13 mouse cellular contexts compared by ENCODE assay signal in genomic region chr7:112132005-112132404, GRCm38 (mm10). TPM values are rescaled to one million over a fixed set of nuclear protein-coding genes. Genes with fewer than 3 reads are reported as not detected.
A peak's percentile ranks its signal among the peaks of the same experiment; 100 is the strongest.
DNase-seq lines count a peak whose midpoint lies in the region; ATAC-seq and TF ChIP-seq lines count a peak whose summit lies in the region.
"Had no signal": no experiment of that assay in that cellular context is flagged by ENCODE, and none has a peak within 500 bp of the region (broad histone marks: within the 10 kb centered on the region; RNA-seq: fewer than 3 reads in every experiment).

No protein-coding gene starts in this region.

- TF ChIP-seq POLR2A in limb, embryonic 14.5 days (IDR thresholded peaks at IDR 0.05; ENCODE audit: borderline replicate concordance, extremely low read depth, insufficient read depth, insufficient read length), result no peak

- no peaks in the 10 kb centered on the region for H3K9me3 ChIP-seq in kidney, embryonic 16.5 days (ENCODE audit: low read length)
- H3K9me3 ChIP-seq in kidney, embryonic 14.5 days (ENCODE audit: control insufficient read depth, low read length), result no peaks in the 10 kb centered on the region
- no peaks in the 10 kb centered on the region for H3K9me3 ChIP-seq in embryonic facial prominence, embryonic 15.5 days (replicated peaks)
- no peaks in the 10 kb centered on the region for H3K9me3 ChIP-seq in limb, embryonic 14.5 days (ENCODE audit: control insufficient read depth, low read length)
- H3K9me3 ChIP-seq: heart, embryonic 15.5 days; midbrain, embryonic 12.5 days had no signal

- H3K9ac ChIP-seq in kidney, embryonic 16.5 days (replicated peaks; ENCODE audit: low read length), result no peak overlapping the region
- H3K9ac ChIP-seq in kidney, embryonic 14.5 days (ENCODE audit: low read depth, low read length), result no peak overlapping the region
- no peak overlapping the region for H3K9ac ChIP-seq in embryonic facial prominence, embryonic 15.5 days
- H3K9ac ChIP-seq in limb, embryonic 14.5 days (ENCODE audit: low read depth, low read length, severe bottlenecking), result no peak overlapping the region
- H3K9ac ChIP-seq: heart, embryonic 15.5 days; midbrain, embryonic 12.5 days had no signal

- ATAC-seq in kidney, embryonic 16.5 days (ENCODE audit: low FRiP score, low TSS enrichment), result no peak
- ATAC-seq in kidney, embryonic 14.5 days (ENCODE audit: low FRiP score, low TSS enrichment), result no peak
- ATAC-seq in embryonic facial prominence, embryonic 15.5 days (ENCODE audit: insufficient number of reproducible peaks, low FRiP score, low TSS enrichment, low read depth), result 0 out of 2 replicates have a peak, but pooled peaks have one; percentile 12
- ATAC-seq in limb, embryonic 14.5 days (ENCODE audit: low FRiP score, low read depth), result no peak

- H3K27me3 ChIP-seq in kidney, embryonic 16.5 days (ENCODE audit: insufficient read depth, low read length), result no peaks in the 10 kb centered on the region
- H3K27me3 ChIP-seq in kidney, embryonic 14.5 days (ENCODE audit: control insufficient read depth, insufficient read depth, low read length), result no peaks in the 10 kb centered on the region
- H3K27me3 ChIP-seq in embryonic facial prominence, embryonic 15.5 days, result no peaks in the 10 kb centered on the region
- no peaks in the 10 kb centered on the region for H3K27me3 ChIP-seq in limb, embryonic 14.5 days (ENCODE audit: control insufficient read depth, insufficient read depth, low read length)
- H3K27me3 ChIP-seq: heart, embryonic 15.5 days; midbrain, embryonic 12.5 days had no signal

- H3K4me1 ChIP-seq in kidney, embryonic 16.5 days (ENCODE audit: insufficient read depth, low read length), result no peaks in the 10 kb centered on the region
- H3K4me1 ChIP-seq in kidney, embryonic 14.5 days (ENCODE audit: control insufficient read depth, insufficient read depth, low read length), result 0 out of 2 replicates have a peak, but pooled peaks cover 5% of the 10 kb centered on the region
- peaks cover 37% of the 10 kb centered on the region for H3K4me1 ChIP-seq in embryonic facial prominence, embryonic 15.5 days
- peaks cover 18% of the 10 kb centered on the region for H3K4me1 ChIP-seq in limb, embryonic 14.5 days (ENCODE audit: control insufficient read depth, insufficient read depth, low read length)
- H3K4me1 ChIP-seq: midbrain, embryonic 12.5 days had no signal

- DNase-seq in Muller cell, postnatal 12 days (ENCODE audit: inconsistent ontology term), result peak; percentile 86
- DNase-seq in limb, embryonic 14.5 days (ENCODE audit: low spot score), result peak; percentile 63
- no peak for DNase-seq in lung, postnatal 36 days
- no peak for DNase-seq in cerebellum, adult 9-11 months
- DNase-seq: cerebellum, postnatal 36 days; kidney, adult 8-10 months; lung, adult 18-20 months; lung, postnatal 4 days had no signal

- no peak overlapping the region for H3K4me2 ChIP-seq in kidney, embryonic 16.5 days (replicated peaks; ENCODE audit: low read depth, low read length)
- no peak overlapping the region for H3K4me2 ChIP-seq in kidney, embryonic 14.5 days (replicated peaks; ENCODE audit: low read depth, low read length)
- no peak overlapping the region for H3K4me2 ChIP-seq in embryonic facial prominence, embryonic 15.5 days (replicated peaks)
- no peak overlapping the region for H3K4me2 ChIP-seq in limb, embryonic 14.5 days (replicated peaks; ENCODE audit: low read depth, low read length, severe bottlenecking)
- H3K4me2 ChIP-seq: heart, embryonic 15.5 days; midbrain, embryonic 12.5 days had no signal

- no peak overlapping the region for H3K4me3 ChIP-seq in kidney, embryonic 16.5 days (ENCODE audit: low read length)
- no peak overlapping the region for H3K4me3 ChIP-seq in kidney, embryonic 14.5 days (ENCODE audit: low read length)
- H3K4me3 ChIP-seq in embryonic facial prominence, embryonic 15.5 days (replicated peaks), result no peak overlapping the region
- no peak overlapping the region for H3K4me3 ChIP-seq in limb, embryonic 14.5 days (replicated peaks; ENCODE audit: low read length)
- H3K4me3 ChIP-seq: heart, embryonic 15.5 days; midbrain, embryonic 12.5 days had no signal

- WGBS in kidney, embryonic 16.5 days, result 68% methylated on average over 6 of the region's 6 CpGs
- 64% methylated on average over 6 of the region's 6 CpGs for WGBS in kidney, embryonic 14.5 days
- 26% methylated on average over 6 of the region's 6 CpGs for WGBS in embryonic facial prominence, embryonic 15.5 days
- WGBS in limb, embryonic 14.5 days, result 55% methylated on average over 6 of the region's 6 CpGs

- no peaks in the 10 kb centered on the region for H3K36me3 ChIP-seq in kidney, embryonic 16.5 days (ENCODE audit: insufficient read depth, low read length)
- H3K36me3 ChIP-seq in kidney, embryonic 14.5 days (ENCODE audit: control insufficient read depth, insufficient read depth, low read length), result no peaks in the 10 kb centered on the region
- no peaks in the 10 kb centered on the region for H3K36me3 ChIP-seq in embryonic facial prominence, embryonic 15.5 days
- no peaks in the 10 kb centered on the region for H3K36me3 ChIP-seq in limb, embryonic 14.5 days (ENCODE audit: control insufficient read depth, insufficient read depth, low read length)
- H3K36me3 ChIP-seq: heart, embryonic 15.5 days; midbrain, embryonic 12.5 days had no signal

- H3K27ac ChIP-seq in kidney, embryonic 16.5 days (ENCODE audit: low read length), result peak overlapping the region; percentile 17; the same call in 1 of the 2 replicates
- H3K27ac ChIP-seq in kidney, embryonic 14.5 days (ENCODE audit: low read depth, low read length), result no peak overlapping the region
- H3K27ac ChIP-seq in embryonic facial prominence, embryonic 15.5 days (replicated peaks), result peak overlapping the region; percentile 77
- H3K27ac ChIP-seq in limb, embryonic 14.5 days (replicated peaks; ENCODE audit: low read depth, low read length), result peak overlapping the region; percentile 74
- H3K27ac ChIP-seq: heart, embryonic 15.5 days; midbrain, embryonic 12.5 days had no signal

RNA-seq across cellular contexts. Expression of gene Dkk3, which starts 26.9 kb away (rescaled TPM):
- 26.4 and 27.5 TPM in 2 replicates for polyA plus RNA-seq in kidney, embryonic 16.5 days (2015; fragmentation: Nextera tagmentation; extraction: Ambion mirVana)
- 9.3 and 14.9 TPM in 2 replicates for polyA plus RNA-seq in kidney, embryonic 14.5 days (2014; fragmentation: Nextera tagmentation; extraction: Ambion mirVana)
- 68.4 and 74.6 TPM in 2 replicates for polyA plus RNA-seq in embryonic facial prominence, embryonic 15.5 days (2015; fragmentation: Nextera tagmentation; extraction: Ambion mirVana)
- polyA plus RNA-seq in limb, embryonic 14.5 days (2012; rRNA removed), result 37.9 and 39.9 TPM in 2 replicates
- polyA plus RNA-seq in limb, embryonic 14.5 days (2014; fragmentation: Nextera tagmentation; extraction: Ambion mirVana), result 62.6 and 66.8 TPM in 2 replicates

Comparison
In these comparisons a context has a peak if more than half of its experiments do, and no peak if none do; other contexts are left out.
1. DNase-seq: peak in Muller cell, postnatal 12 days (single experiment) and limb, embryonic 14.5 days (single experiment); none in lung, postnatal 36 days (single experiment) and cerebellum, adult 9-11 months (single experiment).